Mouse (Mus musculus): ENCODE measurements at regions not wholly inside any gene's neighbourhood (a gene's known extent, or its start where the extent isn't known, plus 50 kb on each side); places are given as distances from the start of the nearest gene placed in this dataset.

DNA sequence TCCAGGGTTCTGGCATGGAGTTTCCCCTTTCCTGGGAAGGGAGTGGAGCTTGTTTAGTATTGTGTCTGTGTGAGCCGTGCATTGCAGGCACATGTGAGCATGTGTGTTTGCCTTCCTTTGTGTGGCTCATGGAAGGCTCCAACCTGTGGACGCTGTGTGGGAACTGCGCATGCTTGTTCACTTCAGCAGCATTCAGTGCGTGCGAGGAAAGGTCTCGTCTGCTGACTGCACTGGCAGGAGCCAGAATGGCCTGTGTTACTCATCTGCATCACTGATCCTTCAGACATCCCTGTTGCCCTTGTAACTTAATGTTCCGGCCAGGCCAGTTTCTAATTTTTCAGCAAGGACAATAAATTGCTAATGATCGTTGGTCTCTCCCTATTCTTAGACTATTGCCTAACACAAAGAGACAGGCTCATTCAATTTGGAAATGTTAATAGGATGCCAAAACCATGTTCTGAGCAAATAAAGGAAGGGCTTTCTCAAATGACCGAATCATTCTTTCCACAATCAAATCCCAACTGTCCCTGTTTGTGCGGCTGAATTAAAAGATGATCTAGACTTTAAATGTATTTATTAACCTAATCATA, 167.9 kb upstream of the Npy start:
- no peaks in the 10 kb centered on the region for H3K9me3 ChIP-seq (replicated peaks)
- no peaks in the 10 kb centered on the region for H3K4me1 ChIP-seq
- H3K27ac ChIP-seq, result no peak overlapping the region
- H3K27me3 ChIP-seq, result no peaks in the 10 kb centered on the region
- WGBS, result 84% methylated on average over 10 of the region's 10 CpGs
- no peak overlapping the region for H3K4me2 ChIP-seq (replicated peaks)
- no peaks in the 10 kb centered on the region for H3K36me3 ChIP-seq
- no peak overlapping the region for H3K9ac ChIP-seq
- ATAC-seq (ENCODE audit: low FRiP score), result no peak
- H3K4me3 ChIP-seq, result no peak overlapping the region

DNA sequence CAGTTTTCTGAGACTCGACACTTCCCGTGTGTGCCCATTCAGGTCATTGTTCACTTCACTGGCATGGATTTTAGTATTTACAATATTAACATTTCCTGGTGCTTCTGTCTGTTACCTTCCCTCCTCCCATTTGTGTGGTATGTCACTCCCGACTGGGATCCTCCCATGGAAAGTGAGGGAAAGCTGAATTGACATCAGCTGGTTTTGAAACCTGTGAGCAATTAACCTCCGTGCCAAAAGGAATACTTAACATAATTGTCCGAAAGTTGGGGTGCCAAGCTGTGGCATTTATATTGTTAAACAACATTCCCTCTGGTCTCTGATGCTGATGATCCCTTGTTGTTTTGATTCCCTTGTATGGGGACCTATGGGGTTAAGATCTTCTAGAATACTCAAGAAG, 167.3 kb upstream of the Npy start:
- Histone ChIP-seq H3K4me1 (no peaks in the 10 kb centered on the region), H3K4me2 (replicated peaks) (no peak overlapping the region), H3K27ac (no peak overlapping the region), H3K9ac (no peak overlapping the region), H3K36me3 (no peaks in the 10 kb centered on the region), H3K4me3 (no peak overlapping the region), H3K9me3 (replicated peaks) (no peaks in the 10 kb centered on the region), H3K27me3 (no peaks in the 10 kb centered on the region)
- no peak for ATAC-seq (ENCODE audit: low FRiP score)
- WGBS, result 79% methylated on average over 5 of the region's 5 CpGs

DNA sequence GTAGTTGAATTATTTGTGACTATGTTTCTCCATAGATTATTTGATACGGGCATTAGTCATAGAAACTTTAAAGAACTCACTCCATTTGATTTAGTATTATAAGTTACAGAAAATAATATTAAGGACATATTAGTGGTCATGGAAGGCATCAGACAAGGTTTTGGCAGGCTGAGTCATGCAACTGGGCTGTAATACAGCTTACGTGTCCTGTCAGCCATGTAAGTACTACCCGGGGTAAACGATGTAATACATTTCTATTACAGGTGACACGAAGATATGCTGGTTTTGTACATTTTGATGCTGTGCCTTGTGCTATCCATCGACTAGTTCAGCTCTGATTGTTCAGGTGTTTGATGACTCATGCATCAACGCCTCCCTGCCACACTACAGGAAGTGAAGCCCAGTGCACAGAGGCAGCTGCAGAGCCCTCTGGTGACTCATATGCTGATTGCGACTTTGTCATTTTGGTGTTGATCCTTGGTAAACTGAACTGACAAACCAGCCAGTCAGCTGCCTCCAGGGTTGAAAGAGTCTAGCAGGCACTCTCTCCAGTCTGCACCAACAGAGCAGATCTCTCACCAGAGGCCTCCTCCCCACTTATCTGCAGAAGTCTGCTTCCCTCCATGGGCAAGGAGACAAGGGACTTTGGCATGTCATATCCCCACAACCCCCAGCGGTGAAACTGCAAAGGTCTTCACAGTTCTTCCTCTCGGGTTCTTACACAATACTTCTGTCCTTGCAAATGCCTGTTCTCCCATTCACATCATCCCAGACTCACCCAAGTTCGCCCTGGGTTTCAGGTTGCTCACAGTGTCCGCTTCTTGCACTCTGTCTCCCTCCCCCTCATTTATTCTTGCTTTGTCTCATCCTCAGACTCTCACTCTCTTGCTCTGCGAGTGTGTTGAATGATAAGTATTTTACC, 165.9 kb upstream of the Npy start:
- no peak for ATAC-seq (ENCODE audit: low FRiP score)
- 71% methylated on average over 13 of the region's 13 CpGs for WGBS

DNA sequence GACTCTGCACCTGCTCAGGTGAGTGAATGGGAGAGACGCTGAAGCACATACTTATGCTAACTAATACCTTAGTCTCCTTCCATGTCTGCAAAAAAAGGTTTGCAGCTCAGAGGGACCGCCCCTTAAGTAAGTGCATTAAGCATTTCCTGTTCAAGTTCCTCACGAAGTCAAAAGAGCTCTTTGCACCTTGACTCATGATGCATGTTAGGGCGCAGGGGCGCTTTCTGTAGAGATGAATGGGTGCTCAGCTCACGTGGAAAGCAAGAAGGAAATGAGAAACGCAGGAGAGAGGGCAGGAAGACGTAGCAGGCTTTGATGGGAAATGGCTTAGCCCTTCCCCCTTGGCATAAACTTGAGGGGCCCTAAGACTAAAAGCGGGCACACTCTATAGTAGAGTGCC, 164.5 kb upstream of the Npy start:
- no peaks in the 10 kb centered on the region for H3K9me3 ChIP-seq (replicated peaks)
- H3K4me3 ChIP-seq, result no peak overlapping the region
- WGBS, result 82% methylated on average over 9 of the region's 9 CpGs
- H3K4me2 ChIP-seq (replicated peaks), result no peak overlapping the region
- H3K27me3 ChIP-seq, result no peaks in the 10 kb centered on the region
- H3K4me1 ChIP-seq, result no peaks in the 10 kb centered on the region
- no peaks in the 10 kb centered on the region for H3K36me3 ChIP-seq
- H3K27ac ChIP-seq, result no peak overlapping the region
- H3K9ac ChIP-seq, result no peak overlapping the region
- ATAC-seq (ENCODE audit: low FRiP score), result no peak

More for the DNA sequence above, 165.9 kb upstream of the Npy start:
- no peak overlapping the region for H3K4me2 ChIP-seq (replicated peaks)
- H3K9me3 ChIP-seq (replicated peaks), result no peaks in the 10 kb centered on the region
- no peak overlapping the region for H3K9ac ChIP-seq
- no peaks in the 10 kb centered on the region for H3K36me3 ChIP-seq
- H3K4me1 ChIP-seq, result no peaks in the 10 kb centered on the region
- no peak overlapping the region for H3K4me3 ChIP-seq
- no peaks in the 10 kb centered on the region for H3K27me3 ChIP-seq
- no peak overlapping the region for H3K27ac ChIP-seq

DNA sequence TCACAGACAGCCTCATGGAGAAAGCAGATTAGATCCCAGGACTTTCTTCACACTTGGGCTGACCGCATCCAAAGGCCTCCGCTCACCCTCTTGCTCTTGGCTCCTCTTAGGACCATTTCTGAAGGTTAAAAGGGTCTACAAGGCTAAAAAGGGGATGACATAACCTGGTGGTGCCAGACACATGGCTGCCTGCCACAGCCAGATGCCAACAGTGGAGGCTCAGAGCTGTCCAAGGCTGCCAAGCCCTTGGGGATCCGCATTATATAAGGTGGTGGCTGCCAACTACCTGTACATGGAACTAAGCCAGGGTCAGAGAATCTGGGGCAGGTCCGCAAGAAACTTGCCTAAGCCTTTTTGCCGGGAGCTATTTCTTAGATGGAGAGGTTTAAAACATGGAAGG, 151.5 kb upstream of the Npy start:
- no peaks in the 10 kb centered on the region for H3K9me3 ChIP-seq (replicated peaks)
- H3K4me3 ChIP-seq, result no peak overlapping the region
- no peaks in the 10 kb centered on the region for H3K4me1 ChIP-seq
- no peak for ATAC-seq (ENCODE audit: low FRiP score)
- H3K4me2 ChIP-seq (replicated peaks), result no peak overlapping the region
- H3K36me3 ChIP-seq, result no peaks in the 10 kb centered on the region
- H3K27me3 ChIP-seq, result no peaks in the 10 kb centered on the region
- WGBS, result 92% methylated on average over 5 of the region's 5 CpGs
- no peak overlapping the region for H3K9ac ChIP-seq
- no peak overlapping the region for H3K27ac ChIP-seq

DNA sequence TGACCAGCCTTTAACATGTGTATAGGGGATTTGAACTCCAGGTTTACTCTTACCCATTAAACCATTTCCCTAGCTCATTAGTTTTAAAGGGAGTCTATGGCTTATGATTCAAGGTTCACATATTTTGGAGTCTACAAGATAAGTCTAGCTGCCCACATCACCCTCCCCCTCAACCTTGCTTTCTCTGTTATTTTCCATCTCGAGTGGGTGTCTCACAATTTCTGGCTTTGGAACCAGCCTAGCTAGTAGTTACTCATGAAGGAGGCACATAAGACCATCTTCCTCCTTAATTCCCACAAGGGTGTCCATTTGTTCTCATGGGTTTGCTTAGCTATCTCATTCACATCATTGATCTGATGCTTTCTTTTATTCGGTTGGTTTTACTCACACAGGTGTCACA, 150.6 kb upstream of the Npy start:
- Histone ChIP-seq H3K9me3 (replicated peaks) (no peaks in the 10 kb centered on the region), H3K4me1 (no peaks in the 10 kb centered on the region), H3K4me3 (no peak overlapping the region), H3K9ac (no peak overlapping the region), H3K4me2 (replicated peaks) (no peak overlapping the region), H3K27ac (no peak overlapping the region), H3K27me3 (no peaks in the 10 kb centered on the region), H3K36me3 (no peaks in the 10 kb centered on the region)
- ATAC-seq (ENCODE audit: low FRiP score), result no peak
- WGBS, result 83% methylated on average over 2 of the region's 2 CpGs

DNA sequence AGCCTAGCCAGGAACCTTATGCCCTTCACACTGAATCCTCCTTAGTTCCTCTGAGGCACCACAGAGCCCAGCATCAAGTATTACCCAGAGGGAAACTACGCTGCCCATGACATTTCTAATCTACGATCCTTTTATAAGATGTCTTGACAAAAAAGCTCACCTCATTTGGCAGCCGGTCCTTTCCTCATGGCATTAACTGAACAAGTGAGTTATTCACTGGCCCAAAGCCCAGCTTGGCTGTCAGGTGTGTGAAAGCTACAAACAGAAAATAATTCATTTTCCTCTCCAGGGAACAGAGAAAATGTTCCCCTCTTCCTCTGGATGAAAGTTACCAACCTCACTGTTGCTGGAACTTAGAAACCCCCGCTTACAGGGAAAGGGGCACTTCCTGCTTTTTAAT, 135.7 kb upstream of the Npy start:
- Histone ChIP-seq H3K4me3 (no peak overlapping the region), H3K27me3 (no peaks in the 10 kb centered on the region), H3K27ac (no peak overlapping the region), H3K36me3 (no peaks in the 10 kb centered on the region), H3K4me1 (no peaks in the 10 kb centered on the region), H3K9me3 (replicated peaks) (no peaks in the 10 kb centered on the region), H3K4me2 (replicated peaks) (no peak overlapping the region), H3K9ac (no peak overlapping the region)
- 85% methylated on average over 4 of the region's 4 CpGs for WGBS
- no peak for ATAC-seq (ENCODE audit: low FRiP score)

DNA sequence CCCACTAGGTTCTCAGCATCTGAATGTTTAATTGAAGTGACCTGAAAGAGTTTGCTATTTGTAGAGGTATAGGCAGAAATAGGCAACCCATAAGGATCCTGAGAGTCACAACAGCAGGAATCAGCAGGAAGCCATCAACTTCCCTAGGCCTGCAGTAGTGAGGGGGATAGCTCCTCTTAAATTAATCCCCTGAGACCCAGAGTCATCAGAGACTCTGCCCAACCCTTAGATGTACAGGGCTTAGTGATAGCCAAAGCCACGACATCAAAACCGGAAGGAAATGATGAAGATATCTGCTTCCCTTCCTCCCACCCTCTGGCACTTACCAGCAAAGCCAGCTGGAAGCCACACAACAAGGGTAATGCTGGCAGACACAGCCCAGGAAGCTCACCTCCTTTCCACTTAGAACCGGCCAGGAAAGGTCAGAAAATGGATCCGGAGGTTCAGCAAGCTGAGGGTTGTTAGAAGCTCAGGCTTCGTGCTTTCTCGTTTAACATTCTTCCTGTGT, 130.4 kb upstream of the Npy start:
- Histone ChIP-seq H3K9ac (no peak overlapping the region), H3K36me3 (no peaks in the 10 kb centered on the region), H3K4me2 (replicated peaks) (no peak overlapping the region), H3K4me3 (no peak overlapping the region), H3K9me3 (replicated peaks) (no peaks in the 10 kb centered on the region), H3K27ac (no peak overlapping the region), H3K27me3 (no peaks in the 10 kb centered on the region), H3K4me1 (0 out of 2 replicates have a peak, but pooled peaks cover 2% of the 10 kb centered on the region)
- no peak for ATAC-seq (ENCODE audit: low FRiP score)
- 53% methylated on average over 6 of the region's 6 CpGs for WGBS

DNA sequence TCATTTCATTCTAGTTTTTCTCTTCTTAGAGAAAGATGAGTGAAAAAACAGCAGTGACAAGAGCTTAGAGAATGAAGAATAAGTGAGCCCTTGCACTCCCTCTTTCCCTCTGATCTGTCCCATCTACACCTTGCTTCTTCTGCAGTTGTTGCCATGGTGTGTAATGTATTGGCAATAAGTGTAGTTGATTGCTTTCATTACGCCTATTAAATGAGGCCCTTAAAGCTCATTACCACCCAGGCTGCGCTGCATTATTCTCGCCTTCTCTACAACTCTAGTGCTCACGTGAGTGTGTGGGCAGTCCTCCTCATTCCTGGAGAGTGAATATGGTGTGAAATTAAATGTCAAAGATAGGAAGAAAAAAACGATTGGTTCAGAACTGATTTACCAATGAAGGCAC, 127.7 kb upstream of the Npy start:
- Histone ChIP-seq H3K4me2 (replicated peaks) (no peak overlapping the region), H3K4me1 (0 out of 2 replicates have a peak, but pooled peaks cover 2% of the 10 kb centered on the region), H3K9me3 (replicated peaks) (no peaks in the 10 kb centered on the region), H3K36me3 (no peaks in the 10 kb centered on the region), H3K27ac (no peak overlapping the region), H3K27me3 (no peaks in the 10 kb centered on the region), H3K4me3 (no peak overlapping the region), H3K9ac (no peak overlapping the region)
- 63% methylated on average over 5 of the region's 5 CpGs for WGBS
- ATAC-seq (ENCODE audit: low FRiP score), result no peak

DNA sequence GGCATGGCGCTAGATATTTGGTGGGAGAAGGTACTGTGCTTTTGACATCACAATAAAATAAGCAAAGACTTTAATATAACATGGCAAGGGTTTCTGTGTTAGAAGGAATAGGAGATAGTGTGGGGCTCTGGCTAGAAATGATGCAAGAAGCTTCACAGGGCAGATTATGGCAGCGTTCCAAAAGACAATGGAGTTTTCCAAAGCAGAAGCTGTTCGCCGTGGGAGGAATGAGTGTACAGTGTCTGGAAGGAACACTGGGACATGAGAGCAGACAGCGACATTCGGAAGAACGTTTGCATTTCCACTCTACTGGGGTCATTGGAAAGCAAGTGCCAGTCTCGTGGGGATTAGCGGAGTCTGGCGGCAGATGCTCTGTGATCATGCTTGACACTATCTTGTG, 125.5 kb upstream of the Npy start:
- Histone ChIP-seq H3K36me3 (no peaks in the 10 kb centered on the region), H3K9me3 (replicated peaks) (no peaks in the 10 kb centered on the region), H3K27ac (no peak overlapping the region), H3K4me1 (0 out of 2 replicates have a peak, but pooled peaks cover 2% of the 10 kb centered on the region), H3K4me3 (no peak overlapping the region), H3K27me3 (no peaks in the 10 kb centered on the region), H3K4me2 (replicated peaks) (no peak overlapping the region), H3K9ac (no peak overlapping the region)
- 89% methylated on average over 10 of the region's 10 CpGs for whole genome bisulfite sequencing
- no peak for ATAC-seq (ENCODE audit: low FRiP score)

DNA sequence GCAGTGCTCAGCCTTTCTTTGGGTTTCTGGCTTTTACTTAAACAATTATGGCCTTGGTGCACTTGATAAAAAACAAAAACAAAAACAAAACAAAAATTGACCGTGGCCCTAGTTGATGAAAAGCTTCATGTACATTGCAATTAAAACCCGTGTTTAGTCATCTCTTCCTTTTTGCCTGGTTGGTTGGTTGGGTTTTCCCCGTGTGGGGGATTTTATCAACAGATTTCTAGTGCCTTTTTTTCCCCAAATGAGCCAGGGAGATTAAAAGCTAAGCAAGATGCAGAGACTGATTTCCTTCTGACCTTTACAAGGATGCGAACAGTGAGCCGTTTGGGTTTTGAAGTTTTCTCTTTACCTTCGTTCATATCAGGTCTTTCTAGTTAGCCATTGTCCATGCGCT, 121.1 kb upstream of the Npy start:
- WGBS, result 88% methylated on average over 7 of the region's 7 CpGs
- no peak overlapping the region for H3K4me3 ChIP-seq
- no peak for ATAC-seq (ENCODE audit: low FRiP score)
- no peaks in the 10 kb centered on the region for H3K4me1 ChIP-seq
- no peaks in the 10 kb centered on the region for H3K36me3 ChIP-seq
- no peak overlapping the region for H3K9ac ChIP-seq
- no peaks in the 10 kb centered on the region for H3K9me3 ChIP-seq (replicated peaks)
- no peak overlapping the region for H3K4me2 ChIP-seq (replicated peaks)
- H3K27me3 ChIP-seq, result no peaks in the 10 kb centered on the region
- H3K27ac ChIP-seq, result no peak overlapping the region

DNA sequence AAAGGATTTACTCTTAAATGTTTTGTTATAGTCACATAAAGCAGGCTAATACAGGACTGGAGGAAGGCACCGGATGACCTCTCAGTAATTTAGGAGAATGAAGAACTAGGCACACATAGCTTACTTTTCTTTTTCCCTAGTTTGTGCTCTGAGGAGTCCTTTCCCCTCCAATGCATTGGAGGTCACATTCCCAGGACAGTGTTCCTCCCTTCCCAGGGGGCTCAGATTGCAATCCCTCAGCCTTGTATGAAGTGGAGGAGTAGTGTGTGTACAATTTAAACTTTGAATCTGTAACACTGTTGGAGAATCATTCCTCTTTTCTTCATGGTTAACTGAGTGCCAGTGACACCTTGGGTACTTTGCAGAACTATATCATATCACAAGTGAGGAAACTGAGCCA, 109.5 kb upstream of the Npy start:
- ATAC-seq (ENCODE audit: low FRiP score), result no peak
- Histone ChIP-seq H3K4me3 (no peak overlapping the region), H3K27me3 (no peaks in the 10 kb centered on the region), H3K9me3 (replicated peaks) (no peaks in the 10 kb centered on the region), H3K36me3 (no peaks in the 10 kb centered on the region), H3K4me1 (0 out of 2 replicates have a peak, but pooled peaks cover 5% of the 10 kb centered on the region), H3K27ac (no peak overlapping the region), H3K9ac (no peak overlapping the region), H3K4me2 (replicated peaks) (no peak overlapping the region)
- WGBS, result 88% methylated on average over 1 of the region's 1 CpGs

Measured in hindbrain, embryonic 12.5 days (tissue).